Mouse (Mus musculus): ENCODE results near the gene Hoxb5.

Gene Hoxb5

DNA sequence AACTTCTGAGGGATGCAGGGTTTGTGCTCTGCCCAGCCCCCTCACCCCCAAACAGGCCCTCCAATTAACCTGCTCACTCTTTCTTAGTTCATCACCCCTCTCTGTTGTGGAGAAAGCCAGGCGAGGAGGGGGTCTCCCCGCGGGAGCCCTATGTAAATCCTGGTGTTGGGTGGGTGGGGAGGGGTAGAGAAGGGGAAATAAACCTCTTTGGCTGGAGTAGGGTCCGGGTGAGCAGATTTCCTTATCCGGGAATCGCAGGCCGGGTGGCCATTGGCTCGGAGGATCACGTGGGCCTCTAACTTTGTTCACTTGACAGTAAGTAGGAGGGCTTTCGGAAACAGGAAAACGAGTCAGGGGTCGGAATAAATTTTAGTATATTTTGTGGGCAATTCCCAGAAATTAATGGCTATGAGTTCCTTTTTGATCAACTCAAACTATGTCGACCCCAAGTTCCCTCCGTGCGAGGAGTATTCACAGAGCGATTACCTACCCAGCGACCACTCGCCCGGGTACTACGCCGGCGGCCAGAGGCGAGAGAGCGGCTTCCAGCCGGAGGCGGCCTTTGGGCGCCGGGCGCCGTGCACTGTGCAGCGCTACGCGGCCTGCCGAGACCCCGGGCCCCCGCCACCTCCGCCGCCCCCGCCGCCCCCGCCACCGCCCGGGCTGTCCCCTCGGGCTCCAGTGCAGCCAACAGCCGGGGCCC, 15.4 kb downstream of the Hoxb5 start:
- in situ Hi-C loops (cut with MseI, MboI), result no loop called here

DNA sequence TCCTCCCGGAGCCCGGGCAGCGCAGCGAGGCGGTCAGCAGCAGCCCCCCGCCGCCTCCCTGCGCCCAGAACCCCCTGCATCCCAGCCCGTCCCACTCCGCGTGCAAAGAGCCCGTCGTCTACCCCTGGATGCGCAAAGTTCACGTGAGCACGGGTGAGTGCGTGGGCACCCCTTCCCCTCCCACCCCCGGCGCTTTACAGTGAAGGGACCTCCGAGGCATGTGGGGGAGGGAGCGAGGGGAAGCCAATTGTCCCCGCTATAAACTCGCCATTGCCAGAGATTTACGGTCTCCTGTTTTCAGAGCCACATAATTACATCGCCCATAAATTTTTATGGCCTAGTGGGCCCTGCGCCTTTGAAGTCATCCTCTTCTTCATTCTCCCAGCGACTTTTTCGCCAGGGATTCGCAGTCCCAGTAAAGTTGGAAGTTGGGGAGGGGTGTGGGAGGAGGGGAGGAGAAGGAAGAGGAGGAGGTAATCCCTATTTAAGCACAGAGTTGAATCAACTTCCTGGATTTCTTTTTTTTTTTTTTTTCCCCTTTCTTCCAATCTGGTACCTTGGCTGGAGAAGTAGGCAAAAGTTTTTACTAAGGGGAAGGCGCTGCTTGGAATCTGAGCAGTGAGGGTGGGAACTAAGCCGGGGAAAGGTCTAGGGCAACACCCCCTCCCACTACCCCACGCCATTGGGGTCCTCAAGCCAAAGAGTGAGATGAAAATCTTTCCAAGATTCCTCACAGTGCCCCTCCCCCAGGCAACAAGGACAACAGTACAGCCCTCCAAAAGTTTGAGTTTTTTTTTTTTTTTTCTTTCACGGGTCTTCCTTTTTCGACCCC, 16.2 kb downstream of the Hoxb5 start:
- in situ Hi-C loops (cut with MseI, MboI), result no loop called here

DNA sequence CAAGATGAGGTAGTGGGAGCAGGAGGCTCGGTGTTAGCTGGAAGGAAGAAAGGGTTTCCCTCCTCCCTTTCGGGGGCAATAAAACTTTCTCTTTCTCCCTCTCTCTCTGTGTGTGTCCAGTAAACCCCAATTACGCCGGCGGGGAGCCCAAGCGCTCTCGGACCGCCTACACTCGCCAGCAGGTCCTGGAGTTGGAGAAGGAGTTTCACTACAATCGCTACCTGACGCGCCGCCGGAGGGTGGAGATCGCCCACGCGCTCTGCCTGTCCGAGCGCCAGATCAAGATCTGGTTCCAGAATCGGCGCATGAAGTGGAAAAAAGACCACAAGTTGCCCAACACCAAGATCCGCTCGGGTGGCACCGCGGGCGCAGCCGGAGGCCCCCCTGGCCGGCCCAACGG, 16.8 kb downstream of the Hoxb5 start:
- in situ Hi-C loops (cut with MseI, MboI), result no loop called here

DNA sequence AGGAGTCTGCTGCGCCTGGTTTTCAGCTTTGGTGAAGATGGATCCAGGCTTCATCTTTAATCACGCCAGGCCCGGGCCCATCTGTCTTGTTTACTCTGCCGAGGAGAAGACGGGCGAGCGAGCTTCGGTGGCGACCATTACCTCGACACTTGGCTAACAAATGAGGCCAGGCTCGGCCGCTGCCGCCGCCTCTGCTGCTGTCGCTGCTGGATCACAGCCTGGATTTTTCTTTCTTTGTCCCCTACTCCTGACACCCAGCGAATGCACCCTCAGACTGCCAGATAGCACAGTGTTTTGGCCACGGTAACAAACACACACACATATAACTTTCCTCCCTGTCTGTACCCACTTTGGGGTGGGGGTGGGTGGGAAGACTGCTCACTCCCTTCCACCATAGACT, 17.6 kb downstream of the Hoxb5 start:
- in situ Hi-C loops (cut with MseI, MboI), result no loop called here

DNA sequence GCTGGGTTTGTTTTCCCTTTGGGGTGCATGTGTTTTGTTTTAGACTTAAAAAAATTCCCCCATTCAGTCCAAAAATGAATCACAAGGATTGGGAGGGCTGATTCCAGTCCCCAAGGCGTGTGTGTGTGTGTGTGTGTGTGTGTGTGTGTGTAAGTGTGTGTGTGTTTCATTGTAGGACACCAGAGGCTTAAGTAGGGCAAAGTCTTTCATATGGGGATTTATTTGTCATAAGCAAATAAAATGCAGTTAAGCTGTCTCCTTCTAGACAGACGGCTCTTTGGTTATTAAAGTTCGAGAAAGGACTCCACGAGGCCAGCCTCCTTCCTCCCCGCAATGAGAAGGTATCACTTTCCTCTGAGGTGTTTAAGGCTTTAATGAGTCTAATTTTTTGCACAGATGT, 18.7 kb downstream of the Hoxb5 start:
- in situ Hi-C loops (cut with MseI, MboI), result no loop called here

DNA sequence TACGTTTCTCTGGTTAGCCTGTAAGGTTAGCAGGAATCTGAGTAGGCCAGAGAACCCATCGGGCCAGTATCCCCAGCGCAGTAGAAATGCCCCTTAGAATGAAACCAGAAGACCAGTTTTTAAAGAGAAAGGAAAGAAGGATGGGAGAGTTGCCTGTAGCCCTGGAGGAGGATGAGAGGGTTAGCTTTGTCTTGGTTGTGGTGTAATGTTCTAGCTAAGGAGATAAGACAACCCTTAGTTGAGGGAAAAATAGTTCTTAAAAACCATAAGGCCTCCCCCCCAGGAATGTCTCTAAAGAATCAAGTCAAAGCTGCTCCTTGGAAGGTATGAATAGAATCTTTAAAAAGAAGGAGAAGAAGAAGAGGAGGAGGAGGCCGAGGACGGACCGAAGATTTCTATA, 19.6 kb downstream of the Hoxb5 start:
- in situ Hi-C loops (cut with MseI, MboI), result no loop called here

DNA sequence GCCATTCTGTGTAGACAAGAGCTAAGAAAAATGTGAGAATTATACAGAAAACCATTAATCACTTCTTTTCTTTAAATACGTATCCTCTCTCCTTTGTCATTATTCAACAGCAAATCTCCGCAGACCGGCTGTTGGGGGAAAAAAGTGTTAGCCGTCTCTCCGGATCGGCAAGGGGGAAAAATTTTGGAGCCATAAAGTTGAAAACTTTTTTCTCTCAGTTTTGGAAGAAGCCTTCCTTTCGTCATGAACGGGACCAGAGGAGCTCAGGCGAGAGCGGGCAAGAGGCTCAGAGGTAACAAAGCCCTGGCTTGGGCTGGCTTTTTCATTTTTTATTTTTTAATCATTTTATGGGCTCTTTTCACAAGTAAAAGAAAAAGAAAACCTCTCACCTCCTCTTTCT, 20.0 kb downstream of the Hoxb5 start, which contains the start of gene Hoxb3:
Gene Hoxb3, plus strand, starts transcription at position 173 of the 400 bp plus-strand sequence.
- in situ Hi-C loops (cut with MseI, MboI), result no loop called here

DNA sequence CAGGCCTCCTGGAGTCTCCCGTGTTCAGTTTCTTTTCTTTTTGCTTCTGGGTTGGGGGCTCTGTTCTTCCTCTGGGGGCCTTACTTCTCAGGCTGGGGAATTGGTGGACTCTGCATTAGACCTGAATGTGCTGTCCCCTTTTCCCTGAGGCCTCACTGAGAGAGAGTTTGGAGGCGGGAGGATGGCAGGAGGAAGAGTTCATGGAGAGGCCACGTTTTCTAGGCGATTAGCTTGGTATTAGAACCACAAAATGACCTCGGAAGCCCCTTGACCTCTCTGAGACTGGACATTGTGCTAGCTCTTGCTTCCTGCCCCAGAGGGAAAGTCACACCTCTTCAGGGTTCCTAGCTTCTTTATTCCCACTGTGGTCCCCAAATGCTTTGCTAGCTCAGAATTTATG, 21.0 kb downstream of the Hoxb5 start:
- in situ Hi-C loops (cut with MseI, MboI), result no loop called here

DNA sequence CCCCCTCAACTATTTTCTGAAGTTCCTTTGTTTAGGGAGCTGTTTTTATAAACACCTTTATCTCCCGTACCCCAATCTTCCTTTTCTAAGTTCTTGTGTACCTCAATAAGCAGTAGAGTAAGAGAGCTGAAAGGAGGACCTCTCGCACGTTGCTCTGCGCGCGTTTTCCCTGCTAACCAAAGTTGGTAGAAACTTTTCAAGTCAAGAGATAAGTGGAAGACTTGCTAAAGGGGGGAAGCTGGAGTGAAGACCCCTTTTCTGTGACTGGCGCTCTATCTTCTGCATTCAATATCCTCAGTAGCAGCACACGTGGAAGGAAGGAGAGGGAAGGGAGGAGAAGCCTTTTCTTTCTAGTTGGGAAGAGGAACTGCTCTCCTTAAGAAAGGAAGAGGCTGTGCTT, 21.8 kb downstream of the Hoxb5 start:
- in situ Hi-C loops (cut with MseI, MboI), result no loop called here

DNA sequence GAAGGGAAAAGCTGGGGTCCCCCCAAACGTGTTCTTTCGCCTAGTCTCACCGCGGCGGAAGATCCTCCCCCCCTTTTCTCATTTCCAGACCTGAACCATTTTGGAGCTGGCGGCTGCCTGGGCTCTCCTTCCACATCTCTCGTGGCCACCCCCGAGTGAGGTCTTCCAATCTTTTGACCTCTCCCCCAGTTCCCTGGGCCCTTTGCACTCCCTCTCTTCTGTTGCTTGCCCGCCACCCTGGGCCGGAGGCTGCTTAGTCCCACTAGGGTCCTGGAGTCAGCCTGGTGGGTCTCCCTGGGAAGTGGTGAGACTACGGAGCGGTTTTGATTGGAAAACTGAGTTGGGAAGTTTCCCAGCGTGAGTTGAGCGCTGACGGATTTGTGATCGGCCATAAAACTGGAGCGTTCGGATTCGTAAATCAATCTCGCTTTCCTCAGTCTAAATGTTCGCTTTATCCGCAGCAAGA, 22.6 kb downstream of the Hoxb5 start:
- in situ Hi-C loops (cut with MseI, MboI), result no loop called here

DNA sequence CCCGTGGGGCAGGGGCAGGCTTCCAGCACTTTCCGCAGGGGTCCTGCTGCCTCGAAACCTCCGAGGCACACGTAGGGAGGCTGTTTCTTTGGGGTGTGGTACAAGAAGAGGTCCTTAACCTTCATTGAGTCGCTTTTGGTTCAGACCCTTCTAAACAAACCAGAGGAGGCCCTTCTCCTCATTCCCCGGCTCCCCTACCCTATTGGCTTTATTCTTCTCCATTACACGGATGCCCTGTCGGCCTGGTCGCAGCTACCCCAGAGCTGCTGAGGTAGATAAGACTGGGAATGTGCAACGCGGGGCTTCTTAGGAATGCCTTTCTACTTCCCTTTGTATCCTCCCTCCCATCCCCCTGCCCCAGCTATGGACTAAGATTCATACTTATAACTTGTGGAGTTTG, 23.6 kb downstream of the Hoxb5 start:
- in situ Hi-C loops (cut with MseI, MboI), result no loop called here

DNA sequence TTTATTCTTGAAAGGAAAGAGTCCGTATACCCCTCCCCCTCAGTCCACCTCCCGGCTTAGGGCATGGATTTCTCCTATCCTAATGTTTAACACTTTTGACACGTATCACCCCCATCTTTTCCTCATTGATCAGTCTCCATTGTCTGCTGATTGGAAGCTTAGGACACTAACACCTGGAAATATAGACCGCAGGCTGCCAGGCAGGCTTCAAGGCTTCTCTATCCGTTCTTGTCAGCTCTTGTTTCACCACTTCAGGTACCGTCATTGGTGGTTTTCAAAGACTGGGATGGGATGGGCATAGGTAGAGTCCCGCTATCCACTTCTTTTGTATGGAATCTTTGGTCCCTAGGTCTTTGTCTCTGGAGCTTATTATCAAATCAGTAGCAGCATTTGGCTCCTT, 24.0 kb downstream of the Hoxb5 start:
- in situ Hi-C loops (cut with MseI, MboI), result no loop called here

DNA sequence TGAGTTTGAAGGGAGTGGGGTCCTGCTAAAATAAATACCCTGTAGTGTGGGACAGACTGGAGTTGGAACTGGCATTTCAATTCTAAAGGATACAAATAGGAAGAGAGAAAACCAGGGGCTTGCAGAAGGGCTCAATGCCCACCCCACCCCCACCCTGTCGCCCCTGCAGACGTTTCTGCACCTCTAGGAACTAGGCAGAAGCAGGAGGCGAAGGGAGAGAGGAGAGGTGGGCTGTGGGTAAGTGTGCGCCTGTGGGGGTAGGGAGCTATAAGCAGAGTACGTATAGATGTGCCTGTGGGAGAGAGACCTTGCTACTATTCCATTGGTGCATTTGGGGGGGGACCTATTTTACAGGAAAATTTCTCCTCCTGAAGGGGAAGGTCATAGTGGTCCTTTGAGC, 24.6 kb downstream of the Hoxb5 start:
- in situ Hi-C loops (cut with MseI, MboI), result no loop called here

DNA sequence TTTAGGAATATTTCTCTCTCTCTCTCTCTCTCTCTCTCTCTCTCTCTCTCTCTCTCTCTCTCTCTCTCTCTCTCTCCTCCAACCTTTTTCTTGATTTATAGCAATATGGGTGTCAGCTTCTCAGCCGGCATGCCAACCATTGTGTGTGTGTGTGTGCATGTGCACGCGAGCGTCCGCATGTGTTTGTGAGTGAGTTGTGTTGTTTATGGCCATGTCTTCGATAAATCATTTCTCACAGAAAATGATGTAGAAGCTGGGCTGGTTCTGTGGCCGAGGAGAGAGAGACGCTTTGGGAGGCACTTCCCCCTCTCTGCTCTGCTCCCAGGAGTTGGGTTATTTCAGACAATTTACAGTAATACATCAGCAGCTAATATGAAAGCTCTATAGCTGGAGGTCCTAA, 25.5 kb downstream of the Hoxb5 start:
- in situ Hi-C loops (cut with MseI, MboI), result no loop called here

DNA sequence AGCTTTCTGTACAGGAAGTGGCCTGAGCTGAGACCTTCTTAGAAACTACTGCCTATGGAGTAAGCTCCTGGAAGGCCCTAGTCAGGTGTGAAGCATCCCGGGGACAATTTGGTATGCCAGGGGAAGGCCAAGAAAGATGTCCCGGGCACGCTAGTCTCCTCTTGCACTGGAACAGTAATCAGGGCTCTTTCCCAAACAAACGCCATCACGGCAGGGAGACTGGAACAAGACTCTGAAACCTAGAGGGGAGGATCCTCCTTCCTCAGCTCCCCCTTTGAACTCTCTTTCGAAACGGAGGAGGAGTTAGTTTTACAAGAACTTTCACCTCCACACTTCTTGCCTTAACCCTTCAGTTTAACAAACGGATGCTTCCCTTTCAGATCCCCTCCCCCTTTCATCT, 29.0 kb downstream of the Hoxb5 start:
- in situ Hi-C loops (cut with MseI, MboI), result no loop called here

DNA sequence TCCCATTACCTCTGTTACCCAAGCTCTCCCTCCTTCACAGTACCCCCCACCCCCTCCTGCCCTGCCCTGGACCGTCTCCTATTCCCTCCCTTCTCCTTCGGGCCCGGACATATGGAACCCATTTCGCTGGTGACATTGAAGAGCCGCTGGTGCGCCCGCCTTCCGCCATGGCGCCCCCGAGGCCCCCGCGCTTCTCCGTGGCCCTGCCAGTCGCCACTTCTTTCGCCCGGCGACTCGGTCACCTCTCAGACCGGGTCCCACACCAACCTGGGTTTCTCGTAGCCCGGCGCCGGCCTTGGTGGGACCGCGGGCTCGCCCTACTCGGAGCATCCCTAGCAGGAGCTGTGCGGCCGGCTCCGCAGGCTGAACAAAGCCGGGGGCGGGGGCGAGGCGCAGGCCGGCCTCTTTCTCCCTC, 29.5 kb downstream of the Hoxb5 start:
- in situ Hi-C loops (cut with MseI, MboI), result no loop called here

DNA sequence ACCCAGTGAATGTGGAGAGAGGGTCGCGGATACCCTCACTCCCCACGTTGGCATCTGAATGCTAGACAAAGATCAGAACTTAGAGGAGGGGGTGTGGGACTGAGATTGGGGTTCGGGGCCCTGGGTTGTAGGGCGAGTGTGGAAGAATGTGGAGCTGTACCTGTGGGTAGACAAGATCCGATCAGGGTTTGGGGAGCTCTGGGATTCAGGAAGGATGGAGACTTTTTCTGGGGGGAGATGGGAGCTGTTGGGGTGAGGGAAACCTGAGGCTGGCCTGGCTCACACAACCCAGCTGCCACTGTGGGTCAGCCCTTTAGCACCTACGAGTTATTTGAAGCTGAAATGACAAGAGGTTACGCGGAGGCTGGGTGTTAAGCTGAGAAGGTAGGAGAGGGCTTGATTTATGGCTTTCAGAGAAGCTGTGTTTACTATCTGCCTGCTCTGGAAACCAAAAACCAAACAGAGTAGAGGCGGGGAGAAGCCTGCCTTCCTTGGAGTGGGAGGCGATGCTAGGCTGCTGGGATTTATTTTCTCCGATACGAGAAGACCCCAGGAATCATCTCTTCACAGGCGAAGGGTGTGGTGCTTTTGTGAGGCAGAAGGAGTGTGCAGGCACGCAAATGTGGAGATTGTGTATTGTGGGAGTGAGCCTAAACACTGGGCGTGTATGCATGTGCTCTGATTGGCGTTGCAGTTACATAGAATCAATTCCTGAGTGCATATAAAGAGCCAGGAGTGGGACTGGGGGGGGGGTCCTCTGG, 30.3 kb downstream of the Hoxb5 start:
- in situ Hi-C loops (cut with MseI, MboI), result no loop called here

DNA sequence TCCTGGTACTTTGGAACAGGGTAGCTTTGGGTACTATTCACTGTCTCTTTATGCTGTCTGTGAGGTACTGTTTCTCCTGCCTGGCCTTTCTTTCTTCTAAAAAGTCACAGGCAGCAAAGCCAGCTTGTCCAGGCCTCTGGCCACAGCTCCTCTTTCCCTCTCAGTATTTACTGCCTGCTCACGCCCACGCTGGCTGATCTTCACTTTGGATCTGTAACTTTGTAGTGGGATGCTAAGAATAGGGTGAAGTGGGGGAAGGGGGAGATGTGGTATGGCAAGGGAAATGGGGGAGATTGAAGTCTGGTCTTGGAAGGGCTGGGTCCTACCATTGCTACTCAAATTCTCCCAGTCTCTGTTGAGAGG, 30.8 kb downstream of the Hoxb5 start:
- in situ Hi-C loops (cut with MseI, MboI), result no loop called here

DNA sequence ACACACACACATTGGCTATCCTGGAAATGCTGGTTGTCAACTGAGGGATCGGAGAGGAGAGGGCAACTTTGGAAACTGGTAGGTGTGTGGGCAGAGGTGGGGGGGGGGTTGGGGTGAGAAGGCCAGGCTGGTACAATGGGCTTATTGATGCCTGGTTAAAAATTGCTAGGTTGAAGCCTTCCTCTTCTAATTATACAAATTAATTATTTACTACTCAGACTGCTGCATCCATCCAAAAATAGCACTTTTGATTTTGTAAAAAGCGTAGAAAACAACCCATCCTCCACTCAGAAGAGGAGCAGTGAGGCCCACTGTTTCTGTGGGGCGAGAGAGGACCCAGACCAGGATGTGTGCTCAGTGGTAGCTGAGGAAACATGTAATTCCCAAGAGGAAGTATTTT, 31.9 kb downstream of the Hoxb5 start:
- in situ Hi-C loops (cut with MseI, MboI), result no loop called here

DNA sequence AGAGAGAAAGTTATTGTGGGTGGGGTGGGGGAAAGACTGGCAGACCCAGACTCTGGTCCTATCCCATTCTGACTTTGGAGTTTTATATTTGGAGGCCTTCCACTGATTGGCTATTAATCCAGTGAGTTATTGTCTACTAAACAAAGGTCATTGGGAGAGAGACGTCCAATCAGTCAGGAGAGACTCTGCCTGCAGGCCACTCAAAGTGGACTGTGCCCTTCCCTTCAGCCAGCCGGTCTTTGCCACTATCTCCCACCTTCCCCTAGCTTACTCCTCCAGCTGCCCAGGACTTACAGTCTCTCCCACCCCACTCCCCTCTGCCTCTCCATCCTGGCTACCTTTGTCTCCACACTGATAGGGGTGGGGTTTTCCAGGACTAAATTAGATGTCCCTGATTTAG, 33.5 kb downstream of the Hoxb5 start:
- in situ Hi-C loops (cut with MseI, MboI), result no loop called here

DNA sequence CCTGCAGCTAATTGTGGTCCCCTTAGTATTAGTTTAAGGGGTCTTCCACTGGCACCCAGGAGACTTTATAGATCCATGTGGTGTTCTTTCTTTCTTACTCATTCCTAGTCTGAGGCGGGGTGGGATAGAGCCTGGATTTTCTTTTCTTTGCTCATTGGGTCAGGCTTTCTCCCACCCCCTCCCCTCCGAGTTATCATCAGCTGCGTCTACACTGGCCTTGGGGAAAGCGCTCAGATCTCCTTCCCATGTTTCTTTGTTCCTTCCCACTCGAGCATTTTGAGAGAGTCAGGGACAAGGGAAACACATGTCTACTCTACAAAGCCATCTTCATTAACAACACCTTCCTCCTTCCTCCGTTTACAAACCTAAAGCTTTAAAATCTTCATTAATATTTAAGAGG, 33.9 kb downstream of the Hoxb5 start:
- in situ Hi-C loops (cut with MseI, MboI), result no loop called here
